Mouse (Mus musculus): ENCODE results near the gene Phlda3.

Gene Phlda3

DNA sequence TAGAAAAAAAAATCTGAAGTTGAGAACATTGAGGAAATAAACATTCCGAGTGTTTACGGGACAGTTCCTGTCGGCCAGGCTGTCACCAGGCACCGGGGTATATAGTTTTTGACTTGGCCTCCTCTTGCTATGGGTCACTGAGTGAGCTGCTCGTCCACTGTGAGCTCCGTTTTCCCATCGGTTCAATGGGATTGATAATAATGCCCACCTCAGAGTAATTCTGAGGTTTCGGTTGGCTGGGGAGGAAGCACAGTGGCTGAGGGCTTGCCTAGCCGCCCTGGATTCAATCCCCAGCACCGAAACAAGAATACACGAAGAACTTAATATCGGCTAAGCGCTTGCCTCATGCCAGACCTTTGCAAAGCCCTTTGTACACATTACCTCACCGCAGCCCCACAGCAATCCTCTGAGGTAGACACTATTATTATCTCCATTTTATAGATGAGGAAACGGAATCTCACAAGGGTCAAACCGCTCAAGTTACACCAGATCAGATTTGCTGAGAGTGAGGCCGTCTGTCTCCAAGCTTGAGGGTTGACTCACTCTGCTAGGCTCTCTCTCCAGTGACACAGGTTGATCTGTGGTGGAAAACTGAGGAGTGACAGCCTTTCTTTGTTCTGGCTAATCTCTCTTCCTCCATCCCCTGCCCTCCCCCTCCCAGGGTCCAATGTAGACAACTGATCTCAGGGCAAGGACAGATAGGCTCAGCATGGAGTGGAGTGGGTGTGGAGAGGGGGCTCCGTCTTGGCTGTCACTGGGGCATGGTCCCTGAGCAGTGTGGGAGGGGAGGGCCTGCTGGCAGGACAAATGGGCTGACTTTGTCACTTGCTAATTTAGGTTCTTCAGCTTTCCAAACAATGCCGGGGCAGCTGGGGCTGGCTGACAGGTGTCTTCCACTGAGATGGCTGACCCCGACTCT lies 28.6 kb downstream of the Phlda3 start:
- DNase-seq = no peak

- DNase-seq = no peak
Observed at GRCm38 (mm10) chr1:135798492-135798891, 32.6 kb downstream of the Phlda3 start.

DNA sequence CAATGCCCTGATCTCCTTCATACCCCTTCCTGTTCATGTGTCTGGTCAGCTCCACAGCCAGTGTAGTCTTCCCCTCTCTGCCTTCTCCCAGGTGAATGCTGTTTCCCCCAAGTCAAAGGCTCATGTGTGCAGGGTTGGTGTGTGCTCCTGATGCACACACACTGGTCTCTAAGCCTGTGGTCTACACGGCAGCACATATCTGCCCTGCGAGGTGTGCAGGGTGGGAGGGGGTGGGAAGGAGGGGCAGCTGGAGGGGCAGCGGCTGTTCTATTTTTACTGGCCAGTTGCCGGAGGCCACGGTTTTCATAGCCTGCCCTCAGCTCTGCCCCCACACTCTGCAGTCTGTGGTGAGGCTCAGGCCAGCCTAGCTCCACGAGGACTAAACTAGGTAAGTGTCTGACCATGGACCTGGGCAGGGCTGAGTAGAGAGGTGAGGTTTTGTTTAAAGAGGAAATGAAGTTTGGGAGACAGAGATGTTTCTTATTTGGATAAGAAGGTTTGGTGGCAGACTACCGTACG lies 33.2 kb downstream of the Phlda3 start:
- DNase-seq = no peak

DNA sequence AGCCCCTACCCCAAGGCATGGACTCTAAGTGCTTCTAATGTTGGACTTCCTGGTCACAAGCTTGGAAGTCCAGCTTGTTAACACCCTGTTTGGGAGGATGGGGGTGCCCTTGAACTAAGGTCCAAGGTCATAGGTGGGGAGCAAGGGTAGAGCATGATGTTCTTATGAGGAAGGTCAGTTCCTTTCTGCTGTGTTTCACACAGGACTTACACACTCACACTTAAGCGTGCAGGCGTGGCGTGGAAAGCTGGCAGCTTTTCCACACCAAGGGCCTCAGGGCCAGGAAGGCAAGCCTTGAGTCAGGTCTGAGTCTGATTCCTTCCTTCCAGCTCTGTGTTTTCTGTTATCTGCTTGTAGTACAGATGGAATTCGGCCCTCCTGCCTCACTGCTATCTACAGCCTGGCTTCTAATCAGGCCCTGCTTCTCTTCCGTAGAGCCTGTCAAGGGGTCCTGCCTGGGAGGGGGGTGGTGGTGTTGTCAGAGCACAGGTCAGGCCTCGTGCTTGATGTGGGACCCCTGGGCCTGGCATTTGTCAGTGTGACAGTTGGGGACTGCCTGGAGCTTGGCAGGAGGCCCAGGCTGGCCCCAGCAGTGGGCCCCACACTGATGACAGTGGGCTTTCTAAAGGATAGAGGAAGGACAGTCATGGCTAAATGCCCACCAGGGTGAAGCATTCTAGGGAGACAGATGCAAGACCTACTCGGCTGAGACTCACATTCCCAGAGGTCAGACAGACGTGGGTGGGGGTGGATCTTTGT lies 34.5 kb downstream of the Phlda3 start:
- no peak for DNase-seq

DNA sequence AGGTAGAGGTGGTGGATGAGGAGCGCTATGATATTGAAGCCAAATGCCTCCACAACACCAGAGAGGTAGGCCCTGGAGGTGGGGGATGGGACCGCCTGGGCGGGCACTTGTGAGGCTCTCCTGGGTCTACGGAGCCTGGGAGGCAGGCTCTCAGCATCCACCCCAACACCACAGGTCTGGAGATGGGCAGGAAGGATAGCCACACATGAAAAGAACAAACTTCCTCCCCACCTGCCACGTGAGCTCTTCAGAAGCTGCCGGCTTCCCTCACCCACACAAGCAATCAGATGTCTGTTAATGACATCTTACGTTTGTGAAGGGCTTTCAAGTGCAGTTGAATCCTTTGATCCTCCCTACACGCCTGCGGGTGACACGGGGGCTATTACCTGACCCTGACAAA lies 41.6 kb downstream of the Phlda3 start:
- DNase-seq = peak; percentile 58

GRCm38 (mm10) chr1:135810180-135810579 lies 44.3 kb downstream of the Phlda3 start:
- DNase-seq = no peak

DNA sequence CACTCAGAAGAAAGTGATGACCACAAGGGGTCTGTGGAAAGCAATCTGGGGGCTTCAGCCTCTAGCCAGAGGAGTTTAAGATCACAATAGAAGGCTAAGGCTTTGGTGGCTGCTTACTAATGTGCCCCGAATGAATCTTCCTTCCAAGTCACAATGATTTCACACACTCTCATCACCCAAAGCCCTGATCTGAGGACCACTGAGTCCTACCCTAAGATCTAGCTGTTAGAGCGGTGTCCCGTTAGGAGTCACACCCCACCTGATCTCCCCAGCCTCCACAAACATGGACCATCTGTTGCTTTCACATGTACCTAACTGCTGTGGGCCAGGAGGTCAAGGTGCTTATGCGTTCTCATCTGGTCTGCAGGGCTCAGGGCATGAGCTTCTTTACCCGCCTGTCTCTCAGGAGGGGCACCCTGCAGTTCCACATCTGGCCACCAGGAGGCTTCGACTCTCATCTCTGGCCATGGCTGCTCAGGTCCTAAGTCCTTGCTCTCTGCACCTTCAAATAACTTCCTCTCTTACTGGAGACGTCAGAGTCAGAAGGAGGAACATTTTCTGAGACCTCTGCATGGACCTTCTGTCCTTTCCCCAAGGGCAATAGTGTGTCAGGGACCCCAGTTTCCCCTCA lies 45.2 kb downstream of the Phlda3 start:
- DNase-seq = peak; percentile 93

GRCm38 (mm10) chr1:135812205-135812604 lies 46.3 kb downstream of the Phlda3 start:
- DNase-seq = no peak

- no peak for DNase-seq
Observed at GRCm38 (mm10) chr1:135812618-135813017, 46.7 kb downstream of the Phlda3 start.

GRCm38 (mm10) chr1:135813071-135813470 lies 47.2 kb downstream of the Phlda3 start:
- DNase-seq = no peak

DNA sequence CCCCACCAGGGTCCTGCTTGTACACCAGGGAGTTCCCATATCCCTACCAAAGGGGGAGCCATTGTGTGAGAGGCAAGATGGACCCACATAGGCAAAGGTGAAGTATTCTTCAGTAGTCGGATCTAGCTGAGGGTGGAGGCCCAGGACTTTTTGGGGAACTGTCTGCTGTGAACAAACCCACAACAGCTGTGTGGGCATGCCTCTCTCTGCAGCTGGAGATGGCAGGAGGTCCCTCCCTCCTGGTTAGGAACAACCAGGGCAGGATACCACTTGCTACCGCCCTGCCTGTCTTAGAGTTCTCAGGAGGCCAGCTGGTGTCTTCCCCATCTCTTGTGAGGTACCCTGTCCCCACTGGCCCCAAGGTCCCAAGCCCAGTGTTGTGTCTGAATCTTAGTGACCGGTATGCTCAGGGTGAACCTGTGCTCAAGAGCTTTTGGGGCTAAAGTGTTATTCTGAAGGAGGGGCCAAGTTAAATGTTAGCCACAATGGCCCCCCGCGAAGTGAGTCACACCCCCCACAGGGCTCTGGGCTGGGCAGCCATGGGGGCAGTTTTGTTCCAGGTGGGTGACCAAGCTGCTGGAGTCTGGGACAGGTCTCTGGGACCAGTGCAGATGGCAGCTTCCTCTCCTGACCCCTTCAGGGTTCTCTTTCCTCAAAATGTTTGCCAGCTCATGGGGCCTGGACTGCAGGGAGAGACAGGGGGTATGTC lies 47.9 kb downstream of the Phlda3 start:
- peak; percentile 66 for DNase-seq

- peak; percentile 39 for DNase-seq
Observed at GRCm38 (mm10) chr1:135814531-135814930, 48.6 kb downstream of the Phlda3 start.

DNA sequence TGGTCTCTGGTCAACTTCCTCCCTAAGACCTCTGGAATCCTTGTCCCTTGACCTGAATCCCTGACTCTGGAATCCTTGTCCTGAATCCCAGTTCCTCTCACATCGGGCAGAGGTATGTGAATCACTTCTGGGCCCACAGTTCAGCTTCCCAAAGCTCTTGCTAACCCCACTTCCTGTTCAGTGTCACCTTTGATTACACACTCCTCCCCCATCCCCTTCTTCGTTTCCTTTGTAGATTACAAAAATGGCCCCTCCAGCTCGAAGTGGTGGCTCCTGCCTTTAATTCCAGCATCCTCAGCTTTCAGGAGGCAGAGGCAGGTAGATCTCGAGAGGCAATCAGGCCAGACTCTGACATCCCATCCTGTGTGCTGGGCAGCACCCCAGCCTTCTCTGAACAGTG lies 51.7 kb downstream of the Phlda3 start:
- peak; percentile 39 for DNase-seq

DNA sequence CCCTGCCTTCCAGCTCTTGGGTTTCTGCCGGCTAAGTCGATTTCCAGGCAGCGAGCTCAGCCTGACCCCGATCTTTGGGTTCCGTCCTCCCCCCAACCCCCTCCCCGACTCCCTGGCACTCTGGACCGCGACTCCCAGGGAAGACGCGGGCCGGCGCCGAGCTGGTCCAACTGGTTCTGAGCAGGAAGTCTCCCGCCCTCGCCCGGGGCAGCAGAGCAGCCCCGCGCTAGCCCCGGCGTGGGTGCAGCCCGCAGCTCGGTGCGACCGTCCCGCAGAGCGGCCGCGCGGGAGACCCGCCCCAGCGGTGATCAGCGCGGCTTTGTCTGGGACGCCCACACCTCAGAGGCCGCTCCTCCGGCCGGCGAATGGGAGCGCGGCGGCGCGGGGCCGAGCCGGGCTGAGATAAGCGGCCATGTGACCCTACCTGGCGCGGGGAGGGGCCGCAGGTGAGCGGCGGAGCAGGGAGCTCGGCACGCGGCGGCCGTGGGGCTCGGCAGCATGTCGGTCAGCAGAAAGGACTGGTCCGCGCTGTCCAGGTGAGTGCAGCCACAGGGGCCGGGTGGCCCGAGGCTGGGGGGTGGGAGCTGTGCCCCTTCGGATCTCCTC lies 52.7 kb downstream of the Phlda3 start, which contains the start of gene Lad1:
Lad1 (plus strand) TSS at position 118 of the 606 bp plus-strand sequence.
- DNase-seq = no peak

Measured in thymus, postnatal 14 days (tissue).